Mouse (Mus musculus): ENCODE measurements around the gene Ppif.
A peak's percentile ranks its signal among the peaks of the same experiment; 100 is the strongest.

- peak; percentile 25; the same call in 1 of the 2 replicates for TF ChIP-seq CTCF (conservative IDR thresholded peaks at IDR 0.05; ENCODE audit: insufficient read depth, insufficient read length, low read depth, low read length)
- TF ChIP-seq POLR2A (IDR thresholded peaks at IDR 0.05; ENCODE audit: low read depth, low read length) = no peak
These were observed 31.1 kb downstream of the Ppif start for GRCm38 (mm10) chr14:25725032-25725497.

All from kidney, adult 2 months (tissue).